Mouse (Mus musculus): ENCODE measurements around the gene Slc30a2.
A peak's percentile ranks its signal among the peaks of the same experiment; 100 is the strongest.

The Slc30a2 gene

GRCm38 (mm10) chr4:134400206-134400605, 57.2 kb downstream of the Slc30a2 start:
- peak; percentile 25 for DNase-seq (ENCODE audit: low spot score)

GRCm38 (mm10) chr4:134401181-134401661, 58.2 kb downstream of the Slc30a2 start:
- DNase-seq (ENCODE audit: low spot score): peak; percentile 74

- DNase-seq (ENCODE audit: low spot score): no peak
These were observed 59.0 kb downstream of the Slc30a2 start for GRCm38 (mm10) chr4:134401856-134402570.

- DNase-seq (ENCODE audit: low spot score): no peak
These were observed 59.7 kb downstream of the Slc30a2 start for GRCm38 (mm10) chr4:134402571-134403262.

GRCm38 (mm10) chr4:134403721-134404120, 60.7 kb downstream of the Slc30a2 start:
- no peak for DNase-seq (ENCODE audit: low spot score)
